Mouse (Mus musculus) limb, embryonic 14.5 days (tissue): ENCODE results near the gene Kirrel2. TPM values are rescaled to one million over a fixed set of nuclear protein-coding genes. Genes with fewer than 3 reads are reported as not detected.
A peak's percentile ranks its signal among the peaks of the same experiment; 100 is the strongest.

Source experiments
- ATAC-seq: fragments of 200-750 bp; cut with Nextera tagmentation; 2 replicates; pipeline ENCODE4 v1.8.0; 2017; ENCODE audit warnings: low read depth, moderate number of reproducible peaks, moderate TSS enrichment; ENCODE audit not compliant: low FRiP score
- DNase-seq: peaks from one replicate; pipeline ENCODE4 v3.0.0-alpha.2; 2015; ENCODE audit warnings: low spot score
- H3K27ac ChIP-seq: fragments of 300-500 bp; sonication (generic); replicated peaks from 2 replicates; pipeline ENCODE4 v1.5.1; 2014; ENCODE audit warnings: low read depth, mild to moderate bottlenecking, low read length, moderate library complexity, mixed read lengths
- H3K27me3 ChIP-seq: fragments of 300-500 bp; sonication (generic); 2 replicates; pipeline ENCODE4 v1.6.1; 2014; ENCODE audit warnings: low read length, mixed read lengths; ENCODE audit not compliant: control insufficient read depth, insufficient read depth
- H3K36me3 ChIP-seq: fragments of 300-500 bp; sonication (generic); 2 replicates; pipeline ENCODE4 v1.6.1; 2014; ENCODE audit warnings: mild to moderate bottlenecking, low read length, moderate library complexity, mixed read lengths; ENCODE audit not compliant: control insufficient read depth, insufficient read depth
- H3K4me1 ChIP-seq: fragments of 300-500 bp; sonication (generic); 2 replicates; pipeline ENCODE4 v1.6.1; 2014; ENCODE audit warnings: antibody characterized with exemption, low read length, mixed read lengths; ENCODE audit not compliant: control insufficient read depth, insufficient read depth
- H3K4me2 ChIP-seq: fragments of 300-500 bp; sonication (generic); replicated peaks from 2 replicates; pipeline ENCODE4 v1.6.1; 2014; ENCODE audit warnings: low read depth, mild to moderate bottlenecking, low read length, moderate library complexity; ENCODE audit not compliant: severe bottlenecking
- H3K4me3 ChIP-seq: fragments of 300-500 bp; sonication (generic); replicated peaks from 2 replicates; pipeline ENCODE4 v1.5.1; 2014; ENCODE audit warnings: low read length
- H3K9ac ChIP-seq: fragments of 300-500 bp; sonication (generic); 2 replicates; pipeline ENCODE4 v1.6.1; 2014; ENCODE audit warnings: mild to moderate bottlenecking, low read depth, low read length, moderate library complexity; ENCODE audit not compliant: severe bottlenecking
- H3K9me3 ChIP-seq: fragments of 300-500 bp; sonication (generic); 2 replicates; pipeline ENCODE4 v1.6.1; 2016; ENCODE audit warnings: low read length; ENCODE audit not compliant: control insufficient read depth
- POLR2A ChIP-seq: fragments of 200-500 bp; IDR thresholded peaks from 2 replicates; pipeline ENCODE4 v1.8.0; 2012; ENCODE audit warnings: inconsistent platforms, mild to moderate bottlenecking, moderate library complexity, borderline replicate concordance; ENCODE audit not compliant: insufficient read depth, insufficient read length; ENCODE audit errors: extremely low read depth
- WGBS: fragments of 180-500 bp; shearing (Covaris S2); extraction: QIAGEN DNeasy Blood & Tissue Kit; methylation state at CpG from one replicate; pipeline ENCODE4 v1.1.7; 2014; 5-methylcytosine and 5-hydroxymethylcytosine counted together
- polyA plus RNA-seq, 2 experiments: library from polyadenylated mRNA; depleted of rRNA in 1 of 2; stranded (reverse) in 1 of 2; unstranded in 1 of 2; fragments of >200 nt; fragmentation: Nextera tagmentation in 1 of 2; extraction: Ambion mirVana in 1 of 2; gene quantifications; 2 replicates each; pipeline versions ENCODE4 v1.2.1 to v1.2.3; 2012 to 2014

Kirrel2 gene
- polyA plus RNA-seq, 2 experiments, result 0.06 to 0.07 TPM

DNA sequence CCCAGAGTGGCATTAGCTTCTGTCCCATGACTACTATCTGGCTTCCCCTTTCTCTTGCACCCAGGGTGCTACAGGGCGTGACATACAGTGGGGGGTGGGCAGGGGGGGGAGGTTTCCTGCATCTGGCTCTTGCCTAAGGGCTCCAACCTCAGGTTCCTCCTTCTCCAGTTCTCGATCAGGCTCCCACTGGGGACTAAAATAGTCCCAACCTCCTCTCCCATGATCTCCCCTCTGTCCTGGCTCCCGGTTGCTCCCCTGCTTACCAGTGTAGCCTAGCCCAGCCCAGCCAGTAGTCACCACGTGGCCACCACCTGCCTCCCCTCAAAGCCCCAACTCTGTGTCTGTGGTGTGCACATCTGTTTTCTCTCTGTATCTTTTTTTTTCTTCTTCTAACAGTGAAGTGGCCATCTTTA lies 44.7 kb downstream of the Kirrel2 start:
- no peaks in the 10 kb centered on the region for H3K36me3 ChIP-seq
- no peak for ATAC-seq
- no peaks in the 10 kb centered on the region for H3K27me3 ChIP-seq
- no peak overlapping the region for H3K4me3 ChIP-seq
- no peaks in the 10 kb centered on the region for H3K4me1 ChIP-seq
- 39% methylated on average over 4 of the region's 4 CpGs for WGBS
- no peak overlapping the region for H3K4me2 ChIP-seq
- H3K9ac ChIP-seq, result no peak overlapping the region
- no peak for DNase-seq
- no peak overlapping the region for H3K27ac ChIP-seq
- no peaks in the 10 kb centered on the region for H3K9me3 ChIP-seq
- no peak for TF ChIP-seq POLR2A

DNA sequence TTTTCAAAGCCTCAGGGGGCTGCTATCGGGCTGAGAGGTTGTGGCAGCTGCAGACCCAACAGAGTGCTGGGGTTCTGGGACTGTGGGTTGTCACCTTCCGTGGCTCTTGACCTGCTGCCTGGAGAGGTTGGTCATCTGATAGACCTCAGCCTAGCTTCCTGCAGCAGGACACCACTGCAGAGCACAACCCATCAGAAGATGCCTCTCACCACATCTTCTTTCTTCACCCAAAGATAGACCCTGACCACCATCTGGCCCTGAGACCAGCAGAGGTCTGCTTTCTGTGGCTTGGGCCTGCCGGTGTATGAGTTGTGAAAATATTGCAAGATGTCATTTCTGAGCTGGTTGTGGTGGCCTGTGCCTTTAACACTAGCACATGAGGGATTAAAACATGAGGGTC lies 46.5 kb downstream of the Kirrel2 start:
- Histone ChIP-seq H3K4me2 (no peak overlapping the region), H3K36me3 (no peaks in the 10 kb centered on the region), H3K27ac (no peak overlapping the region), H3K27me3 (no peaks in the 10 kb centered on the region), H3K9me3 (no peaks in the 10 kb centered on the region), H3K9ac (no peak overlapping the region), H3K4me3 (no peak overlapping the region), H3K4me1 (no peaks in the 10 kb centered on the region)
- DNase-seq, result no peak
- no peak for ATAC-seq
- 64% methylated on average over 3 of the region's 3 CpGs for WGBS
- TF ChIP-seq POLR2A, result no peak

DNA sequence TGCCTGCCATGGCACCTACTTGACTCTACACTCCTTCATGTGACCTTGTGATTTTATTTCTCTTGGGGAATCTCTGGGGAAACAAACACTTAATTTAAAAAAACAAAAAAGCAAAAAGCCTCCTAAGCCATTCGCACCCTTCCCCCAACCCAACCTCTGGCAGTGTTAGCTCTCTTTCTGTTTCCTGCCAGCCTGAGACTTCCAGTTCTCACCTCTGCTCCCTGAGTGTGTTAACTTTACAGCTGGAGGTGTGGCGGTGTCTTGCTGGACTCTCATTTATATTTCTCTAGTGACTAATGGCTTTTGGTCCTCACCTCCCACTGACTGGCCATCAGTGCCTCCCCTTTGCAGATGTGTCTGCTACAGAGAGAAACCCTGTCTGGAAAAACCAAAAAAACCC lies 47.7 kb downstream of the Kirrel2 start:
- Histone ChIP-seq H3K9me3 (no peaks in the 10 kb centered on the region), H3K27me3 (no peaks in the 10 kb centered on the region), H3K4me1 (no peaks in the 10 kb centered on the region), H3K36me3 (no peaks in the 10 kb centered on the region), H3K9ac (no peak overlapping the region), H3K4me2 (no peak overlapping the region), H3K4me3 (no peak overlapping the region), H3K27ac (no peak overlapping the region)
- ATAC-seq (no peak), DNase-seq (no peak)
- 36% methylated on average over 2 of the region's 2 CpGs for WGBS
- no peak for TF ChIP-seq POLR2A

DNA sequence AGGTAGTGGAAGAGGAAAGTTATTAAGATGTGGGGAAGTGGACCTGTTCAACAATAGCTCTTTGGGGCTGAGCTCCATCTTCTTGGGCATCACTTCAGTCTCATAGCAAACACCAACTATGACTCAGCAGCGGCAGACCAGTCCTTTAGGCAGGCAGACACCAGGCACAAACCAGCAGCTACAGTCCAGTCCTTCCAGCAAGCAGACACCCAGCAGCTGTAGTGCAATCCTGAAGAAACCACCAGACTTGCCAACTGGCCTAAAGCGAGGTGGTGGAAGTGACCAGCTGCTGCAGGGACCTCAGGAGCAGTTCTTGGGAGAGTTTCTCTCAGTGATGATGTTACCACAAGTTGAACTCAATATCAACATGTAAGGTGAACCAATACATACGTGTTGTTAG lies 48.9 kb downstream of the Kirrel2 start:
- H3K27ac ChIP-seq, result no peak overlapping the region
- no peaks in the 10 kb centered on the region for H3K4me1 ChIP-seq
- H3K27me3 ChIP-seq, result no peaks in the 10 kb centered on the region
- H3K4me2 ChIP-seq, result no peak overlapping the region
- no peaks in the 10 kb centered on the region for H3K9me3 ChIP-seq
- H3K4me3 ChIP-seq, result no peak overlapping the region
- no peak overlapping the region for H3K9ac ChIP-seq
- WGBS, result 86% methylated on average over 3 of the region's 3 CpGs
- no peak for ATAC-seq
- no peaks in the 10 kb centered on the region for H3K36me3 ChIP-seq
- TF ChIP-seq POLR2A, result no peak
- DNase-seq, result no peak

DNA sequence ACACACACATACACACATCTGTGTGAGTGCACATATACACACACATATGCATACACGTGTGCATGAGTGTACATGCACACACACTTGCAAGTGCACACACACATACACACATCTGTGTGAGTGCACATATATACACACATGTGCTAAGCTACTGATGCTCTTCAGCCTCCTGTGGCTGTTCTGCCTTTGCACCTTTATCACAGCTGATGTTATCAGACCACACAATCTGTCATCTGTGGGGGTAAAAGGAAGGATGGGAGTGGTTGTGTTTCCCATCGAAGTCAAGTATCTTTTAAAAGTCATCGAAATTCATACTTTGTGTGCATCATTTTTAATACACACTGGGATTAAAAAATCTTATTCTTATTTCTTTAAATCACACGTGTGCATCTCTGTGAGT lies 55.1 kb downstream of the Kirrel2 start:
- no peaks in the 10 kb centered on the region for H3K4me1 ChIP-seq
- no peak overlapping the region for H3K9ac ChIP-seq
- H3K36me3 ChIP-seq, result no peaks in the 10 kb centered on the region
- no peak for TF ChIP-seq POLR2A
- no peak for ATAC-seq
- no peak overlapping the region for H3K4me2 ChIP-seq
- H3K27me3 ChIP-seq, result no peaks in the 10 kb centered on the region
- WGBS, result 69% methylated on average over 4 of the region's 4 CpGs
- DNase-seq, result no peak
- no peak overlapping the region for H3K4me3 ChIP-seq
- no peaks in the 10 kb centered on the region for H3K9me3 ChIP-seq
- no peak overlapping the region for H3K27ac ChIP-seq

DNA sequence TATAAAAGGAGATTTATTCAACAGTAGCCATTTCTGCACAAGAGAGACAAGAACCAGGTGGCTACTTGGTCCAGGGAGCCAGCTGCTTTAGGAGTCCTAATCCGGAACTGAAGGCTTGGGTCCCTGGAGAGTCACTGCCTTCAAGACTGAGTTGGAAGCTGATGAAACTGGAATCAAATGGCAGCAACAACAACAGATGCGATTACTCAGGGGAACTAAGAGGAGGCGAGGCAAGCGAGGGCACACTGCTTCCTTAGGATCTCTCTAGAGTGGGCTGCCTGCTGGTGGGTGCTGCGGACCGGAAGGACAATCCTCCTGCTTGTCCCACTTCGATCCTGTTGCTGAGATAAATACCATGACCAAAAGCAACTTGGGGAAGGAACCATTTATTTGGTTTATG lies 57.8 kb downstream of the Kirrel2 start:
- no peaks in the 10 kb centered on the region for H3K9me3 ChIP-seq
- 59% methylated on average over 7 of the region's 7 CpGs for WGBS
- no peaks in the 10 kb centered on the region for H3K36me3 ChIP-seq
- H3K4me3 ChIP-seq, result no peak overlapping the region
- H3K27ac ChIP-seq, result no peak overlapping the region
- no peak overlapping the region for H3K4me2 ChIP-seq
- no peak overlapping the region for H3K9ac ChIP-seq
- no peaks in the 10 kb centered on the region for H3K27me3 ChIP-seq
- ATAC-seq (no peak; the same call in 1 of the 2 replicates), DNase-seq (peak; percentile 39)
- H3K4me1 ChIP-seq, result no peaks in the 10 kb centered on the region
- no peak for TF ChIP-seq POLR2A

Other genes with a start within 250 kb of the Kirrel2 start
Only the 30 nearest of the 34 such genes appear.
- gene Thap8, start 177.6 kb downstream of the Kirrel2 start, polyA plus RNA-seq (2012; rRNA removed), result 0.10 and 0.23 TPM in 2 replicates
- 0.15 TPM in 1 of 2 replicates, not detected in the other for gene Thap8, start 177.6 kb downstream of the Kirrel2 start, polyA plus RNA-seq (2014; fragmentation: Nextera tagmentation; extraction: Ambion mirVana)
- gene Wdr62, start 177.3 kb downstream of the Kirrel2 start, polyA plus RNA-seq (2012; rRNA removed), result 22.9 and 26.4 TPM in 2 replicates
- 7.8 and 8.8 TPM in 2 replicates for gene Wdr62, start 177.3 kb downstream of the Kirrel2 start, polyA plus RNA-seq (2014; fragmentation: Nextera tagmentation; extraction: Ambion mirVana)
- 106 and 122 TPM in 2 replicates for gene Clip3, start 166.0 kb downstream of the Kirrel2 start, polyA plus RNA-seq (2012; rRNA removed)
- 55.1 and 56.7 TPM in 2 replicates for gene Clip3, start 166.0 kb downstream of the Kirrel2 start, polyA plus RNA-seq (2014; fragmentation: Nextera tagmentation; extraction: Ambion mirVana)
- 124 and 169 TPM in 2 replicates for gene Alkbh6, start 149.0 kb downstream of the Kirrel2 start, polyA plus RNA-seq (2012; rRNA removed)
- 79.7 and 86.6 TPM in 2 replicates for gene Alkbh6, start 149.0 kb downstream of the Kirrel2 start, polyA plus RNA-seq (2014; fragmentation: Nextera tagmentation; extraction: Ambion mirVana)
- 141 and 209 TPM in 2 replicates for gene Syne4, start 142.9 kb downstream of the Kirrel2 start, polyA plus RNA-seq (2012; rRNA removed)
- gene Syne4, start 142.9 kb downstream of the Kirrel2 start, polyA plus RNA-seq (2014; fragmentation: Nextera tagmentation; extraction: Ambion mirVana), result 40.3 and 56.2 TPM in 2 replicates
- gene E130208F15Rik, start 135.9 kb downstream of the Kirrel2 start, polyA plus RNA-seq (2012; rRNA removed), result 0.98 and 1.1 TPM in 2 replicates
- not detected in 2 replicates for gene E130208F15Rik, start 135.9 kb downstream of the Kirrel2 start, polyA plus RNA-seq (2014; fragmentation: Nextera tagmentation; extraction: Ambion mirVana)
- 18.6 and 19.2 TPM in 2 replicates for gene Sdhaf1, start 133.8 kb downstream of the Kirrel2 start, polyA plus RNA-seq (2012; rRNA removed)
- gene Sdhaf1, start 133.8 kb downstream of the Kirrel2 start, polyA plus RNA-seq (2014; fragmentation: Nextera tagmentation; extraction: Ambion mirVana), result 19.7 and 20.7 TPM in 2 replicates
- gene Lrfn3, start 94.9 kb downstream of the Kirrel2 start, polyA plus RNA-seq (2012; rRNA removed), result 11.5 and 17.7 TPM in 2 replicates
- gene Lrfn3, start 94.9 kb downstream of the Kirrel2 start, polyA plus RNA-seq (2014; fragmentation: Nextera tagmentation; extraction: Ambion mirVana), result 6.3 and 6.9 TPM in 2 replicates
- 54.2 and 79.2 TPM in 2 replicates for gene Tyrobp, start 43.9 kb downstream of the Kirrel2 start, polyA plus RNA-seq (2012; rRNA removed)
- 69.8 and 84.7 TPM in 2 replicates for gene Tyrobp, start 43.9 kb downstream of the Kirrel2 start, polyA plus RNA-seq (2014; fragmentation: Nextera tagmentation; extraction: Ambion mirVana)
- gene Hcst, start 37.8 kb downstream of the Kirrel2 start, polyA plus RNA-seq (2012; rRNA removed), result 1.9 and 2.2 TPM in 2 replicates
- gene Hcst, start 37.8 kb downstream of the Kirrel2 start, polyA plus RNA-seq (2014; fragmentation: Nextera tagmentation; extraction: Ambion mirVana), result 0.70 and 3.0 TPM in 2 replicates
- 3.0 and 3.5 TPM in 2 replicates for gene Nfkbid, start 36.0 kb downstream of the Kirrel2 start, polyA plus RNA-seq (2012; rRNA removed)
- 1.7 and 2.2 TPM in 2 replicates for gene Nfkbid, start 36.0 kb downstream of the Kirrel2 start, polyA plus RNA-seq (2014; fragmentation: Nextera tagmentation; extraction: Ambion mirVana)
- 41.9 and 55.5 TPM in 2 replicates for gene Aplp1, start 12.2 kb downstream of the Kirrel2 start, polyA plus RNA-seq (2012; rRNA removed)
- gene Aplp1, start 12.2 kb downstream of the Kirrel2 start, polyA plus RNA-seq (2014; fragmentation: Nextera tagmentation; extraction: Ambion mirVana), result 31.4 and 37.4 TPM in 2 replicates
- gene Nphs1, start 625 bp upstream of the Kirrel2 start, polyA plus RNA-seq (2012; rRNA removed), result 0.03 and 0.06 TPM in 2 replicates
- 0.14 and 0.23 TPM in 2 replicates for gene Nphs1, start 625 bp upstream of the Kirrel2 start, polyA plus RNA-seq (2014; fragmentation: Nextera tagmentation; extraction: Ambion mirVana)
- 0.04 and 0.11 TPM in 2 replicates for gene Prodh2, start 35.9 kb upstream of the Kirrel2 start, polyA plus RNA-seq (2012; rRNA removed)
- gene Prodh2, start 35.9 kb upstream of the Kirrel2 start, polyA plus RNA-seq (2014; fragmentation: Nextera tagmentation; extraction: Ambion mirVana), result not detected in 2 replicates
- 66.1 and 91.7 TPM in 2 replicates for gene Arhgap33, start 77.4 kb upstream of the Kirrel2 start, polyA plus RNA-seq (2012; rRNA removed)
- gene Arhgap33, start 77.4 kb upstream of the Kirrel2 start, polyA plus RNA-seq (2014; fragmentation: Nextera tagmentation; extraction: Ambion mirVana), result 9.7 and 14.2 TPM in 2 replicates
- gene Hspb6, start 94.5 kb upstream of the Kirrel2 start, polyA plus RNA-seq (2012; rRNA removed), result 15.4 and 18.6 TPM in 2 replicates
- 15.7 and 16.8 TPM in 2 replicates for gene Hspb6, start 94.5 kb upstream of the Kirrel2 start, polyA plus RNA-seq (2014; fragmentation: Nextera tagmentation; extraction: Ambion mirVana)
- 31.8 and 47.3 TPM in 2 replicates for gene Proser3, start 94.6 kb upstream of the Kirrel2 start, polyA plus RNA-seq (2012; rRNA removed)
- 9.4 and 10.8 TPM in 2 replicates for gene Proser3, start 94.6 kb upstream of the Kirrel2 start, polyA plus RNA-seq (2014; fragmentation: Nextera tagmentation; extraction: Ambion mirVana)
- gene Lin37, start 102.1 kb upstream of the Kirrel2 start, polyA plus RNA-seq (2012; rRNA removed), result 35.8 and 38.7 TPM in 2 replicates
- 38.5 and 45.8 TPM in 2 replicates for gene Lin37, start 102.1 kb upstream of the Kirrel2 start, polyA plus RNA-seq (2014; fragmentation: Nextera tagmentation; extraction: Ambion mirVana)
- gene U2af1l4, start 105.6 kb upstream of the Kirrel2 start, polyA plus RNA-seq (2012; rRNA removed), result 71.8 and 75.8 TPM in 2 replicates
- gene U2af1l4, start 105.6 kb upstream of the Kirrel2 start, polyA plus RNA-seq (2014; fragmentation: Nextera tagmentation; extraction: Ambion mirVana), result 95.6 and 99.2 TPM in 2 replicates
- gene Gm49396, start 105.7 kb upstream of the Kirrel2 start, polyA plus RNA-seq (2012; rRNA removed), result 7.3 and 8.9 TPM in 2 replicates
- gene Gm49396, start 105.7 kb upstream of the Kirrel2 start, polyA plus RNA-seq (2014; fragmentation: Nextera tagmentation; extraction: Ambion mirVana), result 5.0 and 7.4 TPM in 2 replicates
- gene Psenen, start 105.9 kb upstream of the Kirrel2 start, polyA plus RNA-seq (2012; rRNA removed), result 141 and 161 TPM in 2 replicates
- 136 and 137 TPM in 2 replicates for gene Psenen, start 105.9 kb upstream of the Kirrel2 start, polyA plus RNA-seq (2014; fragmentation: Nextera tagmentation; extraction: Ambion mirVana)
- 5.2 and 6.0 TPM in 2 replicates for gene Igflr1, start 107.7 kb upstream of the Kirrel2 start, polyA plus RNA-seq (2012; rRNA removed)
- 1.7 and 4.9 TPM in 2 replicates for gene Igflr1, start 107.7 kb upstream of the Kirrel2 start, polyA plus RNA-seq (2014; fragmentation: Nextera tagmentation; extraction: Ambion mirVana)
- gene Kmt2b, start 131.0 kb upstream of the Kirrel2 start, polyA plus RNA-seq (2012; rRNA removed), result 62.0 and 73.8 TPM in 2 replicates
- 13.1 and 15.4 TPM in 2 replicates for gene Kmt2b, start 131.0 kb upstream of the Kirrel2 start, polyA plus RNA-seq (2014; fragmentation: Nextera tagmentation; extraction: Ambion mirVana)
- gene Zbtb32, start 141.2 kb upstream of the Kirrel2 start, polyA plus RNA-seq (2012; rRNA removed), result 0.51 and 0.55 TPM in 2 replicates
- gene Zbtb32, start 141.2 kb upstream of the Kirrel2 start, polyA plus RNA-seq (2014; fragmentation: Nextera tagmentation; extraction: Ambion mirVana), result 0.62 and 0.67 TPM in 2 replicates
- 4.7 and 5.7 TPM in 2 replicates for gene Upk1a, start 155.2 kb upstream of the Kirrel2 start, polyA plus RNA-seq (2012; rRNA removed)
- gene Upk1a, start 155.2 kb upstream of the Kirrel2 start, polyA plus RNA-seq (2014; fragmentation: Nextera tagmentation; extraction: Ambion mirVana), result 1.2 and 1.7 TPM in 2 replicates
- 607 and 677 TPM in 2 replicates for gene Cox6b1, start 168.5 kb upstream of the Kirrel2 start, polyA plus RNA-seq (2012; rRNA removed)
- gene Cox6b1, start 168.5 kb upstream of the Kirrel2 start, polyA plus RNA-seq (2014; fragmentation: Nextera tagmentation; extraction: Ambion mirVana), result 799 and 875 TPM in 2 replicates
- 0.17 TPM in 1 of 2 replicates, not detected in the other for gene Etv2, start 178.2 kb upstream of the Kirrel2 start, polyA plus RNA-seq (2012; rRNA removed)
- 0.19 TPM in 1 of 2 replicates, not detected in the other for gene Etv2, start 178.2 kb upstream of the Kirrel2 start, polyA plus RNA-seq (2014; fragmentation: Nextera tagmentation; extraction: Ambion mirVana)
- 68.1 and 87.7 TPM in 2 replicates for gene Rbm42, start 192.6 kb upstream of the Kirrel2 start, polyA plus RNA-seq (2012; rRNA removed)
- gene Rbm42, start 192.6 kb upstream of the Kirrel2 start, polyA plus RNA-seq (2014; fragmentation: Nextera tagmentation; extraction: Ambion mirVana), result 107 and 113 TPM in 2 replicates
- gene Haus5, start 207.3 kb upstream of the Kirrel2 start, polyA plus RNA-seq (2012; rRNA removed), result 38.8 and 45.0 TPM in 2 replicates
- 35.0 and 35.6 TPM in 2 replicates for gene Haus5, start 207.3 kb upstream of the Kirrel2 start, polyA plus RNA-seq (2014; fragmentation: Nextera tagmentation; extraction: Ambion mirVana)
- not detected in 2 replicates for gene Pmis2, start 213.9 kb upstream of the Kirrel2 start, polyA plus RNA-seq (2012; rRNA removed)
- gene Pmis2, start 213.9 kb upstream of the Kirrel2 start, polyA plus RNA-seq (2014; fragmentation: Nextera tagmentation; extraction: Ambion mirVana), result not detected in 2 replicates